Mouse (Mus musculus): ENCODE results near the gene Padi2.

The Padi2 gene

GRCm38 (mm10) chr4:140906076-140906826 is at the start of gene Padi2:
Gene Padi2 (plus strand): TSS chr4:140906344.
- peak; percentile 78 for DNase-seq

GRCm38 (mm10) chr4:140857041-140857440 is 49.1 kb upstream of the Padi2 start:
- DNase-seq: no peak

GRCm38 (mm10) chr4:140857813-140858212 is 48.3 kb upstream of the Padi2 start:
- DNase-seq: no peak

- DNase-seq: no peak
These were observed 46.9 kb upstream of the Padi2 start for GRCm38 (mm10) chr4:140859291-140859690.

- DNase-seq: no peak
These were observed 45.9 kb upstream of the Padi2 start for GRCm38 (mm10) chr4:140860125-140860766.

- DNase-seq: no peak
These were observed 45.4 kb upstream of the Padi2 start for GRCm38 (mm10) chr4:140860767-140861147.

GRCm38 (mm10) chr4:140862036-140862650 is 44.0 kb upstream of the Padi2 start:
- no peak for DNase-seq

GRCm38 (mm10) chr4:140868484-140869190 is 37.5 kb upstream of the Padi2 start:
- no peak for DNase-seq

- no peak for DNase-seq
These were observed 36.2 kb upstream of the Padi2 start for GRCm38 (mm10) chr4:140869945-140870344.

GRCm38 (mm10) chr4:140870876-140871275 is 35.3 kb upstream of the Padi2 start:
- DNase-seq: no peak

GRCm38 (mm10) chr4:140871376-140871775 is 34.8 kb upstream of the Padi2 start:
- no peak for DNase-seq

GRCm38 (mm10) chr4:140871851-140872685 is 34.1 kb upstream of the Padi2 start:
- DNase-seq: no peak

GRCm38 (mm10) chr4:140872686-140872992 is 33.5 kb upstream of the Padi2 start:
- no peak for DNase-seq

GRCm38 (mm10) chr4:140873011-140873410 is 33.1 kb upstream of the Padi2 start:
- DNase-seq: no peak

GRCm38 (mm10) chr4:140876161-140876560 is 30.0 kb upstream of the Padi2 start:
- DNase-seq: no peak

GRCm38 (mm10) chr4:140876681-140877080 is 29.5 kb upstream of the Padi2 start:
- DNase-seq: no peak

- no peak for DNase-seq
These were observed 28.7 kb upstream of the Padi2 start for GRCm38 (mm10) chr4:140877441-140877840.

- DNase-seq: no peak
These were observed 27.5 kb upstream of the Padi2 start for GRCm38 (mm10) chr4:140878655-140879054.

GRCm38 (mm10) chr4:140879116-140879515 is 27.0 kb upstream of the Padi2 start:
- DNase-seq: no peak

GRCm38 (mm10) chr4:140879739-140880138 is 26.4 kb upstream of the Padi2 start:
- DNase-seq: peak; percentile 65

GRCm38 (mm10) chr4:140880207-140880606 is 25.9 kb upstream of the Padi2 start:
- no peak for DNase-seq

- DNase-seq: no peak
These were observed 25.0 kb upstream of the Padi2 start for GRCm38 (mm10) chr4:140881026-140881670.
